Mouse (Mus musculus): Measurements from ENCODE around the gene Aqp1. TPM values are rescaled to one million over a fixed set of nuclear protein-coding genes. Genes with fewer than 3 reads are reported as not detected.

The Aqp1 gene
- polyA plus RNA-seq, 1 experiment from 2014 or later: 0.76 TPM

- no peaks in the 10 kb centered on the region for H3K36me3 ChIP-seq (replicated peaks)
- no peaks in the 10 kb centered on the region for H3K4me1 ChIP-seq
- H3K27me3 ChIP-seq (replicated peaks; ENCODE audit: low read depth, poor library complexity, severe bottlenecking): peaks cover 9% of the 10 kb centered on the region; the same call in 1 of the 2 replicates
- DNase-seq (ENCODE audit: low spot score): no peak
- 78% methylated on average over 6 of the region's 6 CpGs for WGBS
- H3K27ac ChIP-seq (replicated peaks): no peak within 1 kb of the TSS
- no peaks in the 10 kb centered on the region for H3K9me3 ChIP-seq
- no peak within 1 kb of the TSS for H3K4me3 ChIP-seq
These were observed 39.8 kb downstream of the Aqp1 start, which contains the start of gene Ghrhr for GRCm38 (mm10) chr6:55376076-55376475. TSS of gene Ghrhr (plus strand) at chr6:55376295.

- no peak for DNase-seq (ENCODE audit: low spot score)
- H3K27me3 ChIP-seq (replicated peaks; ENCODE audit: low read depth, poor library complexity, severe bottlenecking): peaks cover 9% of the 10 kb centered on the region; the same call in 1 of the 2 replicates
- H3K36me3 ChIP-seq (replicated peaks): no peaks in the 10 kb centered on the region
- 76% methylated on average over 5 of the region's 5 CpGs for WGBS
- H3K4me1 ChIP-seq: no peaks in the 10 kb centered on the region
- H3K4me3 ChIP-seq: no peak overlapping the region
- H3K9me3 ChIP-seq: no peaks in the 10 kb centered on the region
- H3K27ac ChIP-seq (replicated peaks): no peak overlapping the region
These were observed 40.3 kb downstream of the Aqp1 start for GRCm38 (mm10) chr6:55376511-55376910.

- DNase-seq (ENCODE audit: low spot score): no peak
- Histone ChIP-seq H3K36me3 (replicated peaks) (no peaks in the 10 kb centered on the region), H3K9me3 (no peaks in the 10 kb centered on the region), H3K4me3 (no peak overlapping the region), H3K27ac (replicated peaks) (no peak overlapping the region), H3K27me3 (replicated peaks; ENCODE audit: low read depth, poor library complexity, severe bottlenecking) (peaks cover 9% of the 10 kb centered on the region; the same call in 1 of the 2 replicates), H3K4me1 (0 out of 2 replicates have a peak, but pooled peaks cover 6% of the 10 kb centered on the region)
- 81% methylated on average over 4 of the region's 4 CpGs for WGBS
These were observed 41.2 kb downstream of the Aqp1 start for GRCm38 (mm10) chr6:55377461-55377860.

GRCm38 (mm10) chr6:55379641-55380335 is 43.6 kb downstream of the Aqp1 start:
- H3K27ac ChIP-seq (replicated peaks): no peak overlapping the region
- no peaks in the 10 kb centered on the region for H3K36me3 ChIP-seq (replicated peaks)
- H3K4me1 ChIP-seq: 0 out of 2 replicates have a peak, but pooled peaks cover 6% of the 10 kb centered on the region
- H3K9me3 ChIP-seq: no peaks in the 10 kb centered on the region
- 44% methylated on average over 3 of the region's 3 CpGs for WGBS
- peak; percentile 49 for DNase-seq (ENCODE audit: low spot score)
- H3K4me3 ChIP-seq: no peak overlapping the region
- H3K27me3 ChIP-seq (replicated peaks; ENCODE audit: low read depth, poor library complexity, severe bottlenecking): peaks cover 9% of the 10 kb centered on the region; the same call in 1 of the 2 replicates

- Histone ChIP-seq H3K36me3 (replicated peaks) (no peaks in the 10 kb centered on the region), H3K9me3 (no peaks in the 10 kb centered on the region), H3K4me1 (0 out of 2 replicates have a peak, but pooled peaks cover 6% of the 10 kb centered on the region), H3K27ac (replicated peaks) (no peak overlapping the region), H3K27me3 (replicated peaks; ENCODE audit: low read depth, poor library complexity, severe bottlenecking) (no peaks in the 10 kb centered on the region), H3K4me3 (no peak overlapping the region)
- WGBS: 87% methylated on average over 4 of the region's 4 CpGs
- DNase-seq (ENCODE audit: low spot score): no peak
These were observed 45.7 kb downstream of the Aqp1 start for GRCm38 (mm10) chr6:55381966-55382365.

- no peaks in the 10 kb centered on the region for H3K9me3 ChIP-seq
- no peak overlapping the region for H3K27ac ChIP-seq (replicated peaks)
- DNase-seq (ENCODE audit: low spot score): peak; percentile 68
- peaks cover 19% of the 10 kb centered on the region for H3K4me1 ChIP-seq
- H3K27me3 ChIP-seq (replicated peaks; ENCODE audit: low read depth, poor library complexity, severe bottlenecking): no peaks in the 10 kb centered on the region
- no peak overlapping the region for H3K4me3 ChIP-seq
- WGBS: 21% methylated on average over 1 of the region's 1 CpGs
- H3K36me3 ChIP-seq (replicated peaks): no peaks in the 10 kb centered on the region
These were observed 47.7 kb downstream of the Aqp1 start for GRCm38 (mm10) chr6:55383897-55384296.

GRCm38 (mm10) chr6:55384356-55384951 is 48.2 kb downstream of the Aqp1 start:
- H3K4me3 ChIP-seq: no peak overlapping the region
- 76% methylated on average over 5 of the region's 5 CpGs for WGBS
- peaks cover 2% of the 10 kb centered on the region; the same call in 1 of the 2 replicates for H3K27me3 ChIP-seq (replicated peaks; ENCODE audit: low read depth, poor library complexity, severe bottlenecking)
- H3K9me3 ChIP-seq: no peaks in the 10 kb centered on the region
- peaks cover 21% of the 10 kb centered on the region for H3K4me1 ChIP-seq
- H3K27ac ChIP-seq (replicated peaks): no peak overlapping the region
- H3K36me3 ChIP-seq (replicated peaks): no peaks in the 10 kb centered on the region
- no peak for DNase-seq (ENCODE audit: low spot score)

GRCm38 (mm10) chr6:55388546-55389169 is 52.4 kb downstream of the Aqp1 start:
- no peak for DNase-seq (ENCODE audit: low spot score)
- Histone ChIP-seq H3K36me3 (replicated peaks) (no peaks in the 10 kb centered on the region), H3K27me3 (replicated peaks; ENCODE audit: low read depth, poor library complexity, severe bottlenecking) (peaks cover 9% of the 10 kb centered on the region; the same call in 1 of the 2 replicates), H3K9me3 (no peaks in the 10 kb centered on the region), H3K27ac (replicated peaks) (peak overlapping the region; percentile 44; the same call in 1 of the 2 replicates), H3K4me3 (no peak overlapping the region), H3K4me1 (peaks cover 27% of the 10 kb centered on the region)
- WGBS: 57% methylated on average over 12 of the region's 12 CpGs

GRCm38 (mm10) chr6:55389321-55389720 is 53.1 kb downstream of the Aqp1 start:
- no peaks in the 10 kb centered on the region for H3K9me3 ChIP-seq
- no peak overlapping the region for H3K4me3 ChIP-seq
- peaks cover 9% of the 10 kb centered on the region; the same call in 1 of the 2 replicates for H3K27me3 ChIP-seq (replicated peaks; ENCODE audit: low read depth, poor library complexity, severe bottlenecking)
- 71% methylated on average over 5 of the region's 5 CpGs for WGBS
- H3K27ac ChIP-seq (replicated peaks): no peak overlapping the region
- DNase-seq (ENCODE audit: low spot score): no peak
- no peaks in the 10 kb centered on the region for H3K36me3 ChIP-seq (replicated peaks)
- H3K4me1 ChIP-seq: peaks cover 27% of the 10 kb centered on the region

- no peaks in the 10 kb centered on the region for H3K9me3 ChIP-seq
- 65% methylated on average over 4 of the region's 4 CpGs for WGBS
- DNase-seq (ENCODE audit: low spot score): no peak
- H3K36me3 ChIP-seq (replicated peaks): no peaks in the 10 kb centered on the region
- H3K4me1 ChIP-seq: peaks cover 39% of the 10 kb centered on the region
- no peak overlapping the region for H3K27ac ChIP-seq (replicated peaks)
- peaks cover 18% of the 10 kb centered on the region; the same call in 1 of the 2 replicates for H3K27me3 ChIP-seq (replicated peaks; ENCODE audit: low read depth, poor library complexity, severe bottlenecking)
- H3K4me3 ChIP-seq: no peak overlapping the region
These were observed 55.6 kb downstream of the Aqp1 start for GRCm38 (mm10) chr6:55391814-55392213.

GRCm38 (mm10) chr6:55392453-55392852 is 56.2 kb downstream of the Aqp1 start:
- Histone ChIP-seq H3K4me3 (no peak overlapping the region), H3K27me3 (replicated peaks; ENCODE audit: low read depth, poor library complexity, severe bottlenecking) (peaks cover 23% of the 10 kb centered on the region; the same call in 1 of the 2 replicates), H3K27ac (replicated peaks) (0 out of 2 replicates have a peak overlapping the region, but pooled peaks have one; percentile 19), H3K36me3 (replicated peaks) (no peaks in the 10 kb centered on the region), H3K9me3 (no peaks in the 10 kb centered on the region), H3K4me1 (peaks cover 41% of the 10 kb centered on the region)
- WGBS: 16% methylated on average over 4 of the region's 4 CpGs
- DNase-seq (ENCODE audit: low spot score): peak; percentile 82

GRCm38 (mm10) chr6:55394854-55395253 is 58.6 kb downstream of the Aqp1 start:
- H3K36me3 ChIP-seq (replicated peaks): no peaks in the 10 kb centered on the region
- no peak for DNase-seq (ENCODE audit: low spot score)

More at GRCm38 (mm10) chr6:55394854-55395253, 58.6 kb downstream of the Aqp1 start:
- Histone ChIP-seq H3K4me1 (peaks cover 32% of the 10 kb centered on the region), H3K9me3 (no peaks in the 10 kb centered on the region), H3K27ac (replicated peaks) (no peak overlapping the region), H3K27me3 (replicated peaks; ENCODE audit: low read depth, poor library complexity, severe bottlenecking) (peaks cover 24% of the 10 kb centered on the region; the same call in 1 of the 2 replicates), H3K4me3 (no peak overlapping the region)
- 82% methylated on average over 10 of the region's 10 CpGs for WGBS
